Mouse (Mus musculus) embryonic fibroblast, embryonic 13.5 days (primary cell): Measurements from ENCODE around the gene Gm20521. TPM values are rescaled to one million over a fixed set of nuclear protein-coding genes. Genes with fewer than 3 reads are reported as not detected.
A peak's percentile ranks its signal among the peaks of the same experiment; 100 is the strongest.

ENCODE experiments used
- H3K27ac ChIP-seq: 2 replicates; pipeline ENCODE4 v1.5.1; 2012; ENCODE audit warnings: low read length, control low read depth, inconsistent platforms; ENCODE audit not compliant: insufficient read depth
- H3K4me1 ChIP-seq: 2 replicates; pipeline ENCODE4 v1.6.1; 2011; ENCODE audit warnings: low read length; ENCODE audit not compliant: control insufficient read depth, insufficient read depth
- H3K4me3 ChIP-seq: 2 replicates; pipeline ENCODE4 v1.5.1; 2011; ENCODE audit warnings: mild to moderate bottlenecking, control low read depth, low read length; ENCODE audit not compliant: insufficient read depth
- CTCF ChIP-seq: IDR thresholded peaks from 2 replicates; pipeline ENCODE4 v1.5.1; 2011; ENCODE audit warnings: mild to moderate bottlenecking, control low read depth, low read length, moderate library complexity, borderline replicate concordance; ENCODE audit not compliant: insufficient read depth
- POLR2A ChIP-seq: IDR thresholded peaks from 2 replicates; pipeline ENCODE4 v1.6.1; 2011; ENCODE audit warnings: low read depth, mild to moderate bottlenecking, control low read depth, low read length, moderate library complexity
- polyA plus RNA-seq: library from polyadenylated mRNA; stranded (reverse); fragments of >200 nt; gene quantifications from 2 replicates; pipeline ENCODE4 v1.2.4, GENCODE M21; 2011; ENCODE audit warnings: low read depth; ENCODE audit not compliant: missing spikeins, insufficient read length

Gene Gm20521
- polyA plus RNA-seq = not detected in 2 replicates

DNA sequence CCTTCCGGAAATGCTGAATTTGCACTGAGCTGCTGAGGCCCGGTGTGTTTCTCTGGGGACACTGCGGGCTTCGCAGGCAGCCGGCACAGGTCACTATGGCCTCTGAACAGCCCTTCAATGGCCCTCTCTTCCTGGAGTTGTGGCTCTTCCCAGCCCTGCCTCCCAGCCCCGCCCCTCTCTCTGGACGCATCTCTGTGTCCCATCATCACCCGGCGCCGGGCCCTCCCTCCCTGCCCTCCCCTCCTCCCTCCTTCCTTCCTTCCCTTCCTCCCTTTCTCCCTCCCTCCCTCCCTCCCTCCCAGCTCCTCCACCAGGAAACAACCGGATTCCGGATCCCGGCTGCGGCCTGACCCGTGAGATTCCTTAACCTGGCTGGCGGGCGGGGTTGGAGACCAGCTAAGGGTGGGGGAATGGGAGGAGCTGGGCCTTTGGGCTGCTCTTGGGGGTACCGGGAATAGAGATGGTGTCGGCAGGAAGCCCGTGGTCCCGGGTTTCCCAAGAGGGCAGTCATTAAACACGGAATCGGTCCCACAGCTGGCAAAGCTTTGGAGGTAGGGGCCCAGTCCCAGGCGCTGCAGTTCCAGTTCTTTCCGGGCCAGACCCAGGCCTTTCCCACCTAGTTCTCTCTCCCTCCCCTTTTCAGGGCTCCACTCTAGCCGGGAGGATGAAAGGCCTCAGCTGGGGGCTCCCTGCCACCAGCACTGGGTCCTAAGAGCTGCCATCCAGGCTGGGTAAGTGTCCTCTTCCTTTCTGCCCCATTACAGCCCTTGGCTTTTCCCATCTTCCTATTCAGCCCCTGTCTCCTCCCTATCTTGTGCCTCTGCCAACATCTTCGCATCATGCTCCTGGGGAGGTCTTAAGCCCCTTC, at the start of gene Gm20521, which contains the start of gene Bcl2l2:
Gene Gm20521, plus strand, starts transcription at position 288 of the 868 bp plus-strand sequence.
Gene Bcl2l2, plus strand, starts transcription at position 224 of the 868 bp plus-strand sequence.
- H3K4me1 ChIP-seq = peaks cover 14% of the 10 kb centered on the region
- peak within 1 kb of the TSS; percentile 97 for H3K4me3 ChIP-seq
- TF ChIP-seq POLR2A (peak; percentile 93), CTCF (no peak)
- H3K27ac ChIP-seq = peak within 1 kb of the TSS; percentile 94

DNA sequence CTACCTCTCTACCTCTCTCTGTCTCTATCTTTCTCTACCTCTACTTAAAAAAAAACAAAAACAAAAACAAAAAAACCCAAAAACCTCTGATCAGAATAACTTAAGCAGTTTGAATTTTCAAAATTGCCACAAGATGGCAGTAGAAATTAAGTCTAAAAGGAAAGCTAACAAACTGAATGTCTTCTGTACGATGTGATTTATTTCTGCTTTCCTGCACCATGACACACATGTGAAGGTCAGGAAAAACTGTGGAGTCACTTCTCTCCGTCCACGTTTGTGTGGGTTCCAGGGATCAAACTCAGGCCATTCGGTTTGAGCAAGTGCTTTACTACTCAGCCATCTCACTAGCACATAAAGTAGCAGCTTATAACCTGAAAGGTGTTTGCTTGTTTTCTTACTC, 39.8 kb upstream of the Gm20521 start:
- no peak for TF ChIP-seq CTCF
- TF ChIP-seq POLR2A = no peak
- Histone ChIP-seq H3K27ac (no peak overlapping the region), H3K4me3 (no peak overlapping the region), H3K4me1 (peaks cover 2% of the 10 kb centered on the region; the same call in 1 of the 2 replicates)

DNA sequence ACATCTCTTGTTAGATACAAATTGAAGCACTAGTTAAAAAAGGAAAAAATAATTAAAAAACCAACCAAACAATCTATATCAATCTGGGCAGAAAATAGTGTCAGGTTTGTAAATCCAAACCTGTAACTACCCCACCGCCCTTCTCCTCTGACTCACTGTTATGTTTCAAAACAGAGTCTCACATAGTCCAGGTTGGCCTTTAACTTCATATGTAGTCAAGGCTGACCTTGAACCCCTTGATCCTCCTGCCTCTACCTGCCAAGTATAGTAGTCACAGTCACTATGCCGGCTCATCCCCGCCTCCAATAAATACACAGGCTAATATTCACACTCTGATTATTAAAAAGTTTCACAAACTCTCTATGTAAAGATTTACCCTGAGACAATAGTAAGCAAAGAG, 27.5 kb upstream of the Gm20521 start:
- TF ChIP-seq CTCF = no peak
- TF ChIP-seq POLR2A = no peak
- no peaks in the 10 kb centered on the region for H3K4me1 ChIP-seq

DNA sequence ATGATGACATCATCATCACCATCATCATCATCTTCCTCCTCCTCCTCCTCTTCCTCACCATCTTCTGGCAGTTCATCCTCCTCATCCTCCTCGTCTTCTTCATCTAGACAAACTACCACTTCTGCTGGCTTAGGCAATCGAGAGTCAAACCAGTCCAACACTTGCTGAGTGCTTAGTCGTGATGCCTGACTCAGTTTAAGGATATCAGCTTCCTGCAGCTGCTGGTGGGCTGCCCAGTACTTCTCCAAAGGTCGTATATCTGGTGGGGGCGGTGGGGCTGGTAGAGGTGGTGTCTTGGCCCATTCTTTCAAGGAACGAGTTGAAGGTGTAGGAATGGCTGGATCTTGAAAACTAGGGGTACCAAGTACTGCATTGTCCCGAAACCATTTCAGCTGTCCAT, 26.5 kb upstream of the Gm20521 start:
- no peaks in the 10 kb centered on the region for H3K4me1 ChIP-seq
- no peak for TF ChIP-seq CTCF
- H3K27ac ChIP-seq = no peak overlapping the region
- no peak overlapping the region for H3K4me3 ChIP-seq

More for the DNA sequence above, 27.5 kb upstream of the Gm20521 start:
- H3K27ac ChIP-seq = no peak overlapping the region
- H3K4me3 ChIP-seq = no peak overlapping the region

DNA sequence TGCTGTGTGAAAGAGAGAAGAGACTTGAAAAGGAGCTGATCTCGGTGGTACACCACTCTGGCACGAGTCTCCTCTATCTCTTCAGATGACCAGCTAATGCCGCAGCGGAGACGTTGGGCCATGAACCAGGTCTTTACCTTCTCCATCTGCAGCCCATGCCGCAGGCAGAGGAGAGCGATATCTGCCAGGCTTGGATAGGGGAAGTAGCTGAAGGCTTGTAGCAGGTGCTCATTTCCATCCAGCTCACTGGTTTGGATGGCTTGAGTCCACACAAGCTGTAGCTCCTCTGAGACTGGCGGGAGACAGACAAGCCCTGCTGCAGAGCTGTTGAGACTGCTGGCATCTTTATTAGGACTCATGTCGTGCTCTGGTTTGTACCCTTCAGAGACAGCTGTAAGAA, 25.4 kb upstream of the Gm20521 start:
- no peak for TF ChIP-seq CTCF
- no peak for TF ChIP-seq POLR2A
- H3K4me3 ChIP-seq = no peak overlapping the region
- H3K27ac ChIP-seq = no peak overlapping the region
- H3K4me1 ChIP-seq = no peaks in the 10 kb centered on the region

DNA sequence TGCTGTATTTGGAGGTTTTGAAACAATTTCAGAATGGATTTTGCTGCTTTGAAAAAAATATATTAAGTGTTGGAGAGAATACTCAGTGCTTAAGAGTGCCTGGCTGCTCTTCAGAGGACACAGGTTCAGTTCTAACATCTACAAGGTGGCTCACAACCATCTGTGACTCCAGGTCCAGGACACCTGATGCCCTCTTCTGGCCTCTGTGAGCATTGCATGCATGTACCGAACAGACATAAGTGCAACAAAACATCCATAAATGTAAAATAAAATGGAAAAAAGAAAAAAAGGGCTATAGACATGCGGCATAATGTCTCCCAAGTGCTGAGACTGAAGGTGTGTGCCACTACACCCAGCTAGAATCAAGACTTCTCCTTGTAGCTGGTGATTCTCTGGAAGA, 22.7 kb upstream of the Gm20521 start:
- Histone ChIP-seq H3K4me1 (no peaks in the 10 kb centered on the region), H3K4me3 (no peak overlapping the region), H3K27ac (no peak overlapping the region)
- peak; percentile 61; the same call in 1 of the 2 replicates for TF ChIP-seq CTCF
- no peak for TF ChIP-seq POLR2A

DNA sequence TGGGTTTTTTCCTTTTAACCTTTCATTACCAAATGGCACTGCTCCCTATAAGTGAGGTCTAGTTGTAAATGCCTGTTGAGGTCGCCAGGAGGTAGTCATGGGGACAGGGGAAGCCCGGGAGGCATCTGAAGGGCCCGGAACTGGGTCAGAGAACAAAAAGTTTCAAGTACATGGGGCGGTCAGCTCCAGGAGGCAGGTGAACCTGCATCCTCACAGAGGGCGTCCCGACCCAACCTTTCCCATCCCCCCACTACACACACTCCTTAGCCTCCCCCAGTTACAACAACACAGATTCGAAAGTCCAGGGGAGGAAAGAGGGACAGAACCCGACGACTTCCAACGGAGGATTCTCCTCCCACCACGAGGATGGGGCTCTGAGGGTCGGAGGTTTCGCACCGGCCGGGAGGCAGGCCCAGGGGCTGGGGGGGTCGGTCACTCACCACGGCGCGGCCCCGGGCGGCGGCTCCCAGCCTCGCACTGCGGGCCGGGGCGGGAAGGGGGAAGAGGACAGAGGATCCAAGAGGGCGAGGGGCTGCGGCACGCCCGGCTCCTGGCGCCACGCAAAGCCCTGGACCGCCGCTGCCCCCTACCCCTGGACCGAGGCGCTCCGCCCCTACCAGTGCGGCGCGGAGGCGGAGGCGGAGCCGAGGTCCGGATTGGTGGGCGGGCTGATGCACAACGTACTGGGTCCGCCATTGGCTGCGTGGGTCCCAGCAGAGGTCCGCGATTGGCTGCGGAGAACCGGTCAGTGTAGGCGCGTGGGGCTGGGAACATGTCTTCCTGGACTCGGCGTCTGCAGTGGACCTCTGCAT, 19.5 kb upstream of the Gm20521 start:
- H3K4me1 ChIP-seq = no peaks in the 10 kb centered on the region
- no peak overlapping the region for H3K27ac ChIP-seq
- H3K4me3 ChIP-seq = peak overlapping the region; percentile 74
- TF ChIP-seq POLR2A (peak; percentile 78), CTCF (no peak)

DNA sequence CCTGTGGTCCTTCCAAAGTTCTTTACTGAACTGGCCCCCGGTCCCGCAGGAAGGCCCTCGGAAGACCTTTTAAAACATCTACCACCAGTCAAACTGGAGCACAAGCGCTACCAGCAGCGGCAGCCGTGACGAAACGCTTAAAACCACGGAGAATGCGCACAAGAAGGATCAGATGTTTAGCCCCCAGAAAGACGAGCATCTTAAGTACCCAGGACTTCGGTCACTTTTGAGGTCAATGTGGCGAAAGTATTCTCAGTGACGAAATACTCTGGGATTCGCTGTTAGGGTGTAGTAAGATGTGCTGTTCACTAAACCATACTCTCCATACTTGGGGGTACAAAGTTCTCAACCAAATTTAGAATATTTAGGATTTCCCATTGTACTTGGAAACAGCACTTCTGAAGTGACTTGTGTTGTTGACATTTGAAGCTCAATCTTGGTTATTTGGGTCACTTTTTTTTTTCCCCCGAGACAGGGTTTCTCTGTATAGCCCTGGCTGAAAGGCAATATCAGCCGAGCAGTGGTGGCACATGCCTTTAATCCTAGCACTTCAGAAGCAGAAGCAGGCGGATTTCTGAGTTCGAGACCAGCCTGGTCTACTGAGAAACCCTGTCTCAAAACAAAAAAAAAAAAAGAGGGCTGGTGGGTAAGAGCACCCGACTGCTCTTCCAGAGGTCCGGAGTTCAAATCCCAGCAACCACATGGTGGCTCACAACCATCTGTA, 18.8 kb upstream of the Gm20521 start:
- Histone ChIP-seq H3K4me1 (no peaks in the 10 kb centered on the region), H3K4me3 (peak overlapping the region; percentile 67), H3K27ac (peak overlapping the region; percentile 25)
- TF ChIP-seq CTCF (no peak), POLR2A (no peak)

DNA sequence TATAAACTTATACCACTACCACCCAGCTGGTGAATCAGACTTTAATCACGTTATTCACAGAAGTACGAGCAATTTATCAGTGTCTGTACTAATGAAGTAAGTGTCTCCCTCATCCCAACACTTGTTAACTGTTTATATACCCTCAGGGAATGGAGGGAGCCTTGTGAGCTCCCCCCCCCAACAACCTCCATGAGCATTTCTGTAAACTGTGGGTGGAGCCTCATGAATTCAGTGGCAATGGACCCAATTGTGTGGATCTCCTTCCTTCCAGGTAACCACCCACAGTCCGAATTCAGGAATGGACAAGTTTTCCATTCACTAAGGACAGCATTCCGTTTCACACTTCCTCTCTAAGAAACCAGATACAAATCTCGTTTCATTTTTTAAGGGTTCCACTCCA, 17.6 kb upstream of the Gm20521 start:
- H3K4me3 ChIP-seq = no peak overlapping the region
- TF ChIP-seq POLR2A (no peak), CTCF (no peak)
- H3K4me1 ChIP-seq = no peaks in the 10 kb centered on the region
- no peak overlapping the region for H3K27ac ChIP-seq

DNA sequence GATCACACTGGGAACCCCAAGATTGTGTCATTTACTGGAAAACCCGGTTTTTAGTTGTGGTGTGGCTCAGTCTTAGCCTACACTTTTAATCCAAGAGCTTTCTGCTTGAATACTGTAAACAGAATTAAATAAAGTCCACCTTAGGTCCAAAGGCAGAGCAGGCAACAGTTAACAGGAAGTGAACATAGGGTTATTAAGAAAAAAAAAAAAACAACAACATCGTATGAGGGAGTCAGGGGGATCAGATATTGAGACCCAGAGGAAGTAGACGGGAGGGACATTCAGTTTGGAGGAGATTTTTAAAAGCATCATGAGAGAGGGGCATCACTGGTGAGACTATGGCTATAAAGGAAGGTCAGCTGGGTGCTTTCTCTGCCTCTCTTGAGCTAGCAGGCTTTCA, 17.0 kb upstream of the Gm20521 start:
- Histone ChIP-seq H3K4me1 (no peaks in the 10 kb centered on the region), H3K4me3 (no peak overlapping the region), H3K27ac (no peak overlapping the region)
- TF ChIP-seq CTCF (no peak), POLR2A (no peak)
